Mouse (Mus musculus): ENCODE measurements at regions not wholly inside any gene's neighbourhood (a gene's known extent, or its start where the extent isn't known, plus 50 kb on each side); places are given as distances from the start of the nearest gene placed in this dataset.

DNA sequence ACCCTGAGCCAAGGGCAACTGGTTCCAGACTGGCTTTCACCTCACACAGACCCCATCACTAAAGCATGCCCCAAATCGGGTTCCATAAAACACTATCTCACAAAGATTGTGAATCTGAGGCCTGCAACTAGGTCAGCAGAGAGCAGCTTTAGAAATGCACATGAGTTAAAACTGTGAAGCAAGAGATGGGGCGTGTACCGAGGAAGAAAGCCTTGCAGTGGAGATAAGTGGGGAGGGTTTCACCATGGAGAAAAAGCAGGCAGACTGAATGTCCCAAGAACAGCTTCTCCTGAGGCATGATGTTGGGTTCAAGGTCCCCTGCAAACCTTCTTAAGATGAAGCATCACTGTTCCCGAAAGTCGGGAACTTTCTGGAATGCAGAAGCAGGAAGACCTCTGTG, 77.7 kb upstream of the Cited2 start:
- Histone ChIP-seq H3K27me3 (ENCODE audit: control insufficient read depth, insufficient read depth, low read depth, low read length) (no peaks in the 10 kb centered on the region), H3K4me2 (ENCODE audit: low read depth, low read length) (no peak overlapping the region), H3K27ac (ENCODE audit: low read length) (no peak overlapping the region), H3K36me3 (ENCODE audit: control insufficient read depth, insufficient read depth, low read length) (no peaks in the 10 kb centered on the region), H3K9me3 (ENCODE audit: control insufficient read depth, low read length) (no peaks in the 10 kb centered on the region), H3K4me3 (ENCODE audit: low read length) (no peak overlapping the region), H3K4me1 (replicated peaks; ENCODE audit: control insufficient read depth, insufficient read depth, low read length) (0 out of 2 replicates have a peak, but pooled peaks cover 2% of the 10 kb centered on the region), H3K9ac (ENCODE audit: low read length) (no peak overlapping the region)
- 82% methylated on average over 5 of the region's 5 CpGs for WGBS
- ATAC-seq (ENCODE audit: low read depth), result no peak

DNA sequence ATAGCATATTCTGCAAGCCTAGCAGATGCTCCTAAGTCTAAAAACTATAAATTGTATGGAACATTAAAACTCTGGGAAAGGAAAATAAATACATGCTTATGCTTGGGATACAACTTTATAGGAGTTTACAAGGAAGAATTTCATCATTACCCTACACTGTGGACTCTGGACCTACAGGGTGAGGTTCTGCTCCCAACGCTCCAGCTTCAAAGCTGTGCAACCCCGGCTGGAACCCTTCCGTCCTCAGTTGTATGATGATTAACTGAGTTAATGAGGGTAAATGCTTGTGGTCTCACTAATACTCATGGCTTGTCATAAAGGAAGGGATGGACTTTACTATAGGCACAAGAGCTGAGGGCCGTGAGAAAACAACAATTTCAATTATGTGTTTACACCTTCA, 76.6 kb upstream of the Cited2 start:
- no peaks in the 10 kb centered on the region for H3K9me3 ChIP-seq (ENCODE audit: control insufficient read depth, low read length)
- H3K4me2 ChIP-seq (ENCODE audit: low read depth, low read length), result no peak overlapping the region
- ATAC-seq (ENCODE audit: low read depth), result no peak
- no peak overlapping the region for H3K4me3 ChIP-seq (ENCODE audit: low read length)
- H3K36me3 ChIP-seq (ENCODE audit: control insufficient read depth, insufficient read depth, low read length), result no peaks in the 10 kb centered on the region
- H3K27me3 ChIP-seq (ENCODE audit: control insufficient read depth, insufficient read depth, low read depth, low read length), result no peaks in the 10 kb centered on the region
- H3K4me1 ChIP-seq (replicated peaks; ENCODE audit: control insufficient read depth, insufficient read depth, low read length), result 0 out of 2 replicates have a peak, but pooled peaks cover 2% of the 10 kb centered on the region
- WGBS, result 77% methylated on average over 4 of the region's 4 CpGs
- H3K27ac ChIP-seq (ENCODE audit: low read length), result no peak overlapping the region
- H3K9ac ChIP-seq (ENCODE audit: low read length), result no peak overlapping the region

DNA sequence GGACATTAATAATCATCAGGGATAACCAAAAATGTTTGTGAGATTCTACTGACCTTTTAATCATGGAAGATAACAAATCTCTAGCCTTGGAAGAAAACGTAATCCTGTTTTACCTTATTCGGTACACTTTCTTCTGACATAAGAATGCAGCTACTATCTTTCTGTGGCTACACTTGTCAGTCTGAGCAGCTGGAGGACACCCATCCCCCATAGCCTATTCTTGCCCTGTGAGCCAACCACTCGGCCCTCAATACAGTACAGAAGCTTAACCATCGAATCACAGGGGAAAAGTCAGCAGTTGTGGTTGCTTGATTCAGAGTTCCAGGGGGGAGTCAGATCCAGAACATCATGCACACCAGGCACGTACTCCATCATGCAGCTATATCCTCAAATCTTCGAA, 74.9 kb upstream of the Cited2 start:
- Histone ChIP-seq H3K27ac (ENCODE audit: low read length) (no peak overlapping the region), H3K4me2 (ENCODE audit: low read depth, low read length) (no peak overlapping the region), H3K9me3 (ENCODE audit: control insufficient read depth, low read length) (no peaks in the 10 kb centered on the region), H3K27me3 (ENCODE audit: control insufficient read depth, insufficient read depth, low read depth, low read length) (no peaks in the 10 kb centered on the region), H3K4me1 (replicated peaks; ENCODE audit: control insufficient read depth, insufficient read depth, low read length) (no peaks in the 10 kb centered on the region), H3K9ac (ENCODE audit: low read length) (no peak overlapping the region), H3K36me3 (ENCODE audit: control insufficient read depth, insufficient read depth, low read length) (no peaks in the 10 kb centered on the region), H3K4me3 (ENCODE audit: low read length) (no peak overlapping the region)
- WGBS, result 50% methylated on average over 6 of the region's 6 CpGs
- no peak for ATAC-seq (ENCODE audit: low read depth)

GRCm38 (mm10) chr10:17650997-17651750, 71.8 kb upstream of the Cited2 start:
- no peaks in the 10 kb centered on the region for H3K9me3 ChIP-seq (ENCODE audit: control insufficient read depth, low read length)
- 67% methylated on average over 6 of the region's 6 CpGs for WGBS
- H3K36me3 ChIP-seq (ENCODE audit: control insufficient read depth, insufficient read depth, low read length), result no peaks in the 10 kb centered on the region
- no peak overlapping the region for H3K4me2 ChIP-seq (ENCODE audit: low read depth, low read length)
- H3K27me3 ChIP-seq (ENCODE audit: control insufficient read depth, insufficient read depth, low read depth, low read length), result no peaks in the 10 kb centered on the region
- no peak overlapping the region for H3K4me3 ChIP-seq (ENCODE audit: low read length)
- H3K9ac ChIP-seq (ENCODE audit: low read length), result no peak overlapping the region
- no peak for ATAC-seq (ENCODE audit: low read depth)
- no peak overlapping the region for H3K27ac ChIP-seq (ENCODE audit: low read length)
- H3K4me1 ChIP-seq (replicated peaks; ENCODE audit: control insufficient read depth, insufficient read depth, low read length), result peaks cover 7% of the 10 kb centered on the region

DNA sequence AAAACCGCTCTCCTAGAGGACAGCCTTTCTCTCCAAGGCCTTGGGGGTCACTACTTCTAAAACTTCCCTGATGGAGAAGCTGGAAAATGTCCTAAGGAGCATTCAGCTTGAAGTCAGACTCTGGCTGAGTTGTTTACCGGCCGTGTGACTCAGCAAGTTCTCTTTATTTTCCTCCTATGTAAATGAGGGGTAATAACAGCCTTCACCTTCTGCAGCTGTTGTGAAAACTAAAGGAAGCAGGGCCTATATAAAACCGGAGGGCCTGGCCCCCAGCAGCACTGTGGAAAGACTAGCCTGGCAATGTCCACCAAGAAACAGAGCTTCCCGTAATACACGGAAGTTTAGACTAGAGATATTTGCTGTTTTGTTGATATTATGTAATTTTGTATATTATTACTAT, 69.7 kb upstream of the Cited2 start:
- Histone ChIP-seq H3K36me3 (ENCODE audit: control insufficient read depth, insufficient read depth, low read length) (no peaks in the 10 kb centered on the region), H3K4me2 (ENCODE audit: low read depth, low read length) (no peak overlapping the region), H3K27ac (ENCODE audit: low read length) (no peak overlapping the region), H3K27me3 (ENCODE audit: control insufficient read depth, insufficient read depth, low read depth, low read length) (no peaks in the 10 kb centered on the region), H3K4me1 (replicated peaks; ENCODE audit: control insufficient read depth, insufficient read depth, low read length) (peaks cover 10% of the 10 kb centered on the region), H3K9ac (ENCODE audit: low read length) (no peak overlapping the region), H3K9me3 (ENCODE audit: control insufficient read depth, low read length) (no peaks in the 10 kb centered on the region), H3K4me3 (ENCODE audit: low read length) (no peak overlapping the region)
- 47% methylated on average over 6 of the region's 6 CpGs for WGBS
- ATAC-seq (ENCODE audit: low read depth), result no peak

- no peaks in the 10 kb centered on the region for H3K27me3 ChIP-seq (ENCODE audit: control insufficient read depth, insufficient read depth, low read depth, low read length)
- no peak overlapping the region for H3K9ac ChIP-seq (ENCODE audit: low read length)
- H3K4me1 ChIP-seq (replicated peaks; ENCODE audit: control insufficient read depth, insufficient read depth, low read length), result peaks cover 10% of the 10 kb centered on the region
- WGBS, result 64% methylated on average over 9 of the region's 9 CpGs
- H3K36me3 ChIP-seq (ENCODE audit: control insufficient read depth, insufficient read depth, low read length), result no peaks in the 10 kb centered on the region
- H3K4me2 ChIP-seq (ENCODE audit: low read depth, low read length), result no peak overlapping the region
- no peak overlapping the region for H3K27ac ChIP-seq (ENCODE audit: low read length)
- H3K9me3 ChIP-seq (ENCODE audit: control insufficient read depth, low read length), result no peaks in the 10 kb centered on the region
- ATAC-seq (ENCODE audit: low read depth), result no peak
- H3K4me3 ChIP-seq (ENCODE audit: low read length), result no peak overlapping the region
Measured at GRCm38 (mm10) chr10:17653785-17654184, 69.2 kb upstream of the Cited2 start.

GRCm38 (mm10) chr10:17654308-17654858, 68.6 kb upstream of the Cited2 start:
- no peak overlapping the region for H3K4me3 ChIP-seq (ENCODE audit: low read length)
- H3K4me1 ChIP-seq (replicated peaks; ENCODE audit: control insufficient read depth, insufficient read depth, low read length), result peaks cover 10% of the 10 kb centered on the region
- no peak overlapping the region for H3K27ac ChIP-seq (ENCODE audit: low read length)
- no peaks in the 10 kb centered on the region for H3K36me3 ChIP-seq (ENCODE audit: control insufficient read depth, insufficient read depth, low read length)
- no peaks in the 10 kb centered on the region for H3K27me3 ChIP-seq (ENCODE audit: control insufficient read depth, insufficient read depth, low read depth, low read length)
- WGBS, result 69% methylated on average over 2 of the region's 2 CpGs
- H3K9me3 ChIP-seq (ENCODE audit: control insufficient read depth, low read length), result no peaks in the 10 kb centered on the region
- ATAC-seq (ENCODE audit: low read depth), result no peak
- H3K4me2 ChIP-seq (ENCODE audit: low read depth, low read length), result no peak overlapping the region
- H3K9ac ChIP-seq (ENCODE audit: low read length), result no peak overlapping the region

DNA sequence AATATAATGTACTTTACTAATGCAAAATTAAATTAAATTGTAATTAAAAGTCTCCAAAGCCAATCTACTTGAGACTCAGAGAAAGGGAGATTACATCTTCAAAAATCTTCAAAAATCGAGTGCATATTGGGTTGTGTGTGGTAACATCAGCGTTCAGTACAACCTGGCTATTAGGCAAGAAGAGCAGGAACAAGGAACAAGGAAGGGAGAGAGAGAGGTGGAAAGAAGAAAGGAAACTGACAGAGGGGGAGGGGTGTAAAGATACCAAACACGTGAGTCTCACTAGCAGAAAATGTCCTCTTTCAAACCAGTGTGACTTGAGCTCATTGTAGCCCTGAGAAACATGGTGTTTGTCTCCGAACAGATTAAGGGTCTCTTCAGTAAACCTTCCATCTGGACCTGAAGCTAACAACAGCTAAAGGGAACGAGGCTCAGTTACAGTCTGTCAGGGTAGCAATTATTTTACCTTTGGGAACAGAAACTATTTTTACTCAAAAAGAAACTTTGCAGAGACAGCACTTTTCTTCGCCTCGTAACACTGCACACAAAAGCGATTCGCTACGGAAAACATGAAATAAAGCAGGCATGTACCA, 67.5 kb upstream of the Cited2 start:
- Histone ChIP-seq H3K27ac (ENCODE audit: low read length) (no peak overlapping the region), H3K27me3 (ENCODE audit: control insufficient read depth, insufficient read depth, low read depth, low read length) (no peaks in the 10 kb centered on the region), H3K4me2 (ENCODE audit: low read depth, low read length) (no peak overlapping the region), H3K9me3 (ENCODE audit: control insufficient read depth, low read length) (no peaks in the 10 kb centered on the region), H3K36me3 (ENCODE audit: control insufficient read depth, insufficient read depth, low read length) (no peaks in the 10 kb centered on the region), H3K4me3 (ENCODE audit: low read length) (no peak overlapping the region), H3K9ac (ENCODE audit: low read length) (no peak overlapping the region), H3K4me1 (replicated peaks; ENCODE audit: control insufficient read depth, insufficient read depth, low read length) (peaks cover 10% of the 10 kb centered on the region)
- 76% methylated on average over 10 of the region's 10 CpGs for WGBS
- ATAC-seq (ENCODE audit: low read depth), result no peak

- Histone ChIP-seq H3K4me2 (ENCODE audit: low read depth, low read length) (no peak overlapping the region), H3K27me3 (ENCODE audit: control insufficient read depth, insufficient read depth, low read depth, low read length) (no peaks in the 10 kb centered on the region), H3K36me3 (ENCODE audit: control insufficient read depth, insufficient read depth, low read length) (no peaks in the 10 kb centered on the region), H3K9me3 (ENCODE audit: control insufficient read depth, low read length) (no peaks in the 10 kb centered on the region), H3K4me3 (ENCODE audit: low read length) (no peak overlapping the region), H3K27ac (ENCODE audit: low read length) (no peak overlapping the region), H3K9ac (ENCODE audit: low read length) (no peak overlapping the region), H3K4me1 (replicated peaks; ENCODE audit: control insufficient read depth, insufficient read depth, low read length) (peaks cover 10% of the 10 kb centered on the region)
- WGBS, result 71% methylated on average over 10 of the region's 10 CpGs
- ATAC-seq (ENCODE audit: low read depth), result no peak
Measured at GRCm38 (mm10) chr10:17656305-17656704, 66.7 kb upstream of the Cited2 start.

All from lung, embryonic 16.5 days (tissue).